Mouse (Mus musculus): ENCODE measurements around the gene Spice1.
A peak's percentile ranks its signal among the peaks of the same experiment; 100 is the strongest.

The Spice1 gene

DNA sequence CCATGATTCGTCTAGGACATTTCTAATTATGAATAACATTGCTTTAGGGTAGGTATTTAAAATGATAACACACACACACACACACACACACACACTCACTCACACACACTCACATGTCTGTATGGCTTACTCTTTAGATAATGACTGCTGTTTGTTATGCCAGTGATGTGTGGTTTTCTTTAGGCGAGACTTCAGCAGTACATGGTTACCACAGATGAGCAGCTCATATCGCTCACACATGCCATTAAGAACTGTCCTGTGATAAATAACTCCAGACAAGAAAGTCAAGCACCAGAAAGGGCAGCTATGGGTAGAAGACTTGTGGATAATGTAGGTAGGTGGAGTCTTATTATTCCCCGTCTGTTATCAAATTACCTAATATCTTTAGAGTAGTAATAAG lies 28.5 kb downstream of the Spice1 start:
- no peak for DNase-seq

DNA sequence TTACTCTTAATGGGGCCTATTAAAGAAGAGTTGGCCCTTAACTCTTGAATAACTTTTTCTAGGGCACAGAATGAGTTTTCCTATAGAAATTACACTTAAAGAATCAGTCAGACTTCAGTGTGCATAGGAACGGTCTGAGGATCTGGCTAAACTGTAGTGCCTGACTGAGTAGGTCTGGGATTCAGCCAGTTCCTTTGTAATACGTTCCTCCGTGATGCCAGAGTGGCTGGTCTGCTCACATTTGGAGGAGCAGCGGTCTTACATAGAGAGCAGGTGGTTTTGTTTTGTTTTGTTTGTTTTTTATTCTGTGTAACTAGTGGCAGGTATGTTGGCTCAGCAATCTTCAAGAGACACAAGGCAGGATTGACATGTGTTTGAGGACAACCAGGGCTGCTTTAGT lies 33.1 kb downstream of the Spice1 start:
- DNase-seq = no peak

- no peak for DNase-seq
Measured at GRCm38 (mm10) chr16:44381578-44381977, 34.7 kb downstream of the Spice1 start.

DNA sequence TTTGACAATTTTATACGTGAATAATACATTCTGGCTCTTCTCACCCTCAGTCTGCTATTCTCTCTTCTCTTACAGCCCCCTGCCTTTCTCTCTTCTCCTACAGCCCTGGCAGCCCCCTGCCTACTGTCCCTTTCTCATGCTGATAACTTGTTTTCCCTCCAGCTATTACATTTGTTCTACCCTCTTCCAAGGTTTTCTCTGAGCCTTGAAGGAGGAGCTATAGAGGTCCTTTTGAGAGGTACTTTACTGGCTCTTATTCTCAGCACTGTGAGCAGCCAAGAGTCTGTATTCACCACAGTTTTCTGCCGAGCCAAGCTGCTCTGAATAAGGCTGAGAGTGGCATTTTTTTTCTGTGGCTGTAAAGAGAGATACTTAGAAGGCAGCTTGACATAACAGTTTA lies 36.6 kb downstream of the Spice1 start:
- no peak for DNase-seq

- no peak for DNase-seq
Measured at GRCm38 (mm10) chr16:44384251-44384650, 37.3 kb downstream of the Spice1 start.

DNA sequence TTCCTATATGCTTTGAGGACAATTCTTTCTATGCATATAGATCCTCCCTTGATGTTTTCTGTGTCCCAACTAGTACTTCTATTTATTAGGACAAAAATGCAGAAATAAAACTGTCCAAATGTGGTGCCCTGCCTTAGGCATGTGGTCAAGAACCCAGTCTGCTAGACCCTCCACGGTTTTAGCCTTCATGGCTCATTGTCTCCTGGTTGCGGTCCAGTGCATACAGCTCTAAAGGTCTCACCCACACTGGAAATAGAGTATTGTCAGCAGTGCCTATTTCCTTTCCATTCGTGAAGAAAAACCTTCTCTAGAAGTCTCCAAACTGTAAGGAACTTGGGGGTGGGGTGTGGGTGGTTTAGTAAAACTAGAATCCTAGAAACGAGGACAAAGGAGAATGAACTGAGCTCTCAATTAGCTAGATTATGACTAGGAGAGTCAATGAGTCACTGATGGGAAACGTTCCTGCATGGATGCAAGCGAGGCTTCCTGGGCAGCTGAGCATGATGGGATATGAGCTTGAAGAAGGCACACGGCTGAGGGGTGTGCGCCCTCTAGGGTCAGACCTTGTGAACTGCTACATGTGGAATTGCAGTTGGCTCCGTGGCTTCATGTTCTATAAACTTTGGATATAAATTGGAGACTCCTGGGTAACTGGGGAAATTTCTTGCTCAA lies 45.1 kb downstream of the Spice1 start:
- DNase-seq = peak; percentile 12 to 15

GRCm38 (mm10) chr16:44394577-44395243 lies 47.8 kb downstream of the Spice1 start, which contains the start of gene Cfap44:
Gene Cfap44, plus strand, starts transcription at chr16:44394796.
- DNase-seq = peak; percentile 61 to 64

DNA sequence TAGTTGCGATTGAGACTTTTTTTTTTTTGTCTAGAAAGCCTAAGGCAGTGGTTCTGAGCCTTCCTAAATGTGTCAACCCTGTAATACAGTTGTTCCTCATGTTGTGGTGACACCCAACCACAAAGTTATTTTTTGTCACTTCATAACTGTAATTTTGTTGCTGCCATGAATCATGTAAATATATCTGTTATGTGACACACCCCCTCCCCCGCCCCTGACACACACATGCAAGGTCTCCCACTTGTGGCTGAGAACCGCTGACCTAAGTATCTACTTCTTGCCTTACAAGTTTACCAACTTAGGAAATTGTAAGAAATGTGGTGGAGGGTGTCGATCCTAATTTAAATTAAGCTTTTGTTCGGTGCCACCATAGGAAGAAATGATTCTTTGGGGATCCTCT lies 58.0 kb downstream of the Spice1 start:
- DNase-seq = no peak

- DNase-seq = peak; percentile 31 to 41
Measured at GRCm38 (mm10) chr16:44407211-44407610, 60.3 kb downstream of the Spice1 start.

GRCm38 (mm10) chr16:44408290-44408689 lies 61.4 kb downstream of the Spice1 start:
- DNase-seq = no peak

DNA sequence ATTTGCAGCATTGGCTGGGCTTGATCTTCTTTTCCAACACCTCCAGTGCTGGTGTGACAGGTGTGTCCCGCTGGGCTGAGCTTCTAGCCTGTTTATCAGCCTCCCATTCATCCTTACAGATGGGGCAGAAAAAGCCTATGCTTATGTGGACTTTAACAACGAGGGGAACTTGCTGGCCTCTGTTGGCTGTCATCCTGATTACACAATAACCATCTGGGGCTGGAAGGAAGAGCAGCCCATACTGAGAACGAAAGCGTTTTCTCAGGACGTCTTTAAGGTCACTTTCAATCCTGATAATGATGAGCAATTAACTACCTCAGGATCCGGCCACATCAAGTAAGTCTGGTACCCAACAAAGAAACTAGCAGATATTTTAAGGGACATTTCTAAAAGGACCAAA lies 63.3 kb downstream of the Spice1 start:
- DNase-seq = no peak

- no peak for DNase-seq
Measured at GRCm38 (mm10) chr16:44417596-44417995, 70.7 kb downstream of the Spice1 start.

GRCm38 (mm10) chr16:44421735-44422134 lies 74.8 kb downstream of the Spice1 start:
- DNase-seq = no peak

GRCm38 (mm10) chr16:44423499-44423898 lies 76.6 kb downstream of the Spice1 start:
- DNase-seq = no peak

DNA sequence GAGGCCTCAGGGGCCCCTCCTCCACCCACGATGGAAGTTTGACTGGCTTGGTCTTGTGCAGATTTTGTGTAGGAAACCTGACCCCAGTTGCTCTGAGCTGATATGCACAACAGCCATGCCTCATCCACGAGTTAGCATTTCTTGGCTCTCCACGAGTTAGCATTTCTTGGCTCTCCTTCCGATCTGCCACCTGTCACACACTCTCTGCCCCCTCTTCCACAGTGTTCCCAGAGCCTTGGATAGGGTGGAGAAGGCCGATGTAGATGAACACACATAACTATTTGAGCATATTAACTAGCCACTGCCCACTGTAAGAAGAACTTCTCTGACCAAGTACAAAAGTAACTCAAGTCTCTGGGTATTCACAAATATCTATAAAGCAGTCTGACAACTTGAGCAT lies 81.5 kb downstream of the Spice1 start:
- no peak for DNase-seq

- DNase-seq = no peak
Measured at GRCm38 (mm10) chr16:44430021-44430420, 83.1 kb downstream of the Spice1 start.

DNA sequence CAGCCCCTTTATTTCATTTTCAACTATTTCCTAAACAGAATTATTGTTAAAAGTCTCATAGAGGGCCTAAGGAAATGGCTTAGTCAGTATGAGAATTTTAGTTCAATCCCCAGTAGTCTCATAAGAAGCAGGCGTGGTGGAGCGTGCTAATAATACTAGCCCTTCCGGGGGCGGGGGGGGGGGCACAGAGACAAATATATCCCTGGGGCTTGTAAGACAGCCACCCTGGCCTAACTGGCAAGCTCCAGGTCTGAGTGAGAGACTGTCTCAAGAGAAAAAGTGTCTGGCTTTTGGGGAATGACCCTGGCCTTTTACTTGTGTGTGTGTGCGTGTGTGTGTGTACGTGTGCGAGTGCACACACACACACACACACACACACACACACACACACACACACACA lies 88.0 kb downstream of the Spice1 start:
- no peak for DNase-seq

GRCm38 (mm10) chr16:44435481-44435880 lies 88.6 kb downstream of the Spice1 start:
- no peak for DNase-seq

Measured in cerebellum, postnatal 36 days (tissue).